Mouse (Mus musculus) frontal cortex, adult (tissue): ENCODE data around the gene Mettl9.
"Not testable (repeated sequence)": the region's sequence is repeated elsewhere in the genome, so short reads cannot be mapped to it uniquely, and the experiment has no call there.

Experiments
- ATAC-seq: cut with Nextera tagmentation; 2 replicates; pipeline ENCODE4 v1.9.2; 2017; ENCODE audit warnings: mild to moderate bottlenecking, moderate library complexity, mixed read lengths; ENCODE audit not compliant: low TSS enrichment

Mettl9 gene

DNA sequence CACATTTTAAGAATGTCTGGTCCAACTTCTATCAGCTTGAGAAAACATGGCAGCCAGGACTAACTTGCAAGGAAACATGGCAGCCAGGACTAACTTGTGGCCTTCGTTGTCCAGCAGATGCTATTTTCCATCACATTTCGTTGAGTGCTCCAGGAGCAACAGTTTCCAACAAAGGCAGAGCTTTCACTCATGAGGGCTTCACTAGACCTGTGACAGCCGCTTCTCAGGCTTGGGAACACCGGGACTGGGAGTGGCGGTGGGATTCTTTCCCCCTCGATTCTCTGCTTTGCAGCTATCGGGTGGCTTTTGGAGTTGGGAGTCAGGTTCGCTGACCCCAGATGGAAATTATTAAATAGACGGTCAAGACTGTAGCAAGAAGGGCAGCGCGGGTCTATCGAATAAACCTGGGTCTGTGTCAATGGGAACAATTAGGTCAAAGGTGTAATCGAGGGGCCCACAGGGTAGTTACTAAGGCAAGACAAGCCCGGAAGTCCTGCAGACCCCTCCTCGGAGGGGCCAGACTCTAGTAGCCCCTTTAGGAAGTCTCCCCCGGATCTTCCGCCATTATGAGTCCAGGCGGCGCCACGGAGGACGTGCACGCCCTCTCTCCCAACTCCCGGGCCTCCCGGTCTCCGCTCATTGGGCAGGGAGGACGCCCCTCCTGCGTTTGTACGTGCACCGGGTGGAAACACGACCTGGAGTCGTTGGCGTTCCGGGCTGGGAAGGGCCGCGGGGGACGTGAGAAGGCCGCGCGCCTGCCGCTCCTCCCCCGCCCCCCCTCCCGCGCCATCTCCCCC, at the start of gene Mettl9:
Mettl9 (plus strand) TSS at position 590 of the 797 bp plus-strand sequence.
- ATAC-seq = peak; percentile 99

DNA sequence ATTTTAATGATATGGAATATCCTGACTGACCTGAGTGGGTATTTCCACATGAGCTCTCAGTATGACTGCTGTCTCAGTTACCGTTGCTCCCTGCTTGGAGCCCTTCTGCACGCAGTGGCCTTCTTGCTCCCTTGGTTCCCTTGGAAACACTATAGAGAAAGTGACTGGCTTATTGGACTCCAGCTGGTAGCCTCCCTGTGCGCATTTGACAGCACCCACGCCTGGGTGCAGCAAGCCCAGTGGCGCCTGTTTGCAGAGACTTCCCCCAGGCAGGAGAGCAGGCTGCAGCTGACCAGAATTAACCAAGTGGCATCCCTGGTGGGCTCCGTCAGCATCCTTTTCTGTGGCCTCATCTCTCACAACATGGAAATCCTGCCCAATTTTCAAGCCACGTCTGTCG, 43.1 kb upstream of the Mettl9 start:
- ATAC-seq = peak; percentile 57; the same call in 1 of the 2 replicates

DNA sequence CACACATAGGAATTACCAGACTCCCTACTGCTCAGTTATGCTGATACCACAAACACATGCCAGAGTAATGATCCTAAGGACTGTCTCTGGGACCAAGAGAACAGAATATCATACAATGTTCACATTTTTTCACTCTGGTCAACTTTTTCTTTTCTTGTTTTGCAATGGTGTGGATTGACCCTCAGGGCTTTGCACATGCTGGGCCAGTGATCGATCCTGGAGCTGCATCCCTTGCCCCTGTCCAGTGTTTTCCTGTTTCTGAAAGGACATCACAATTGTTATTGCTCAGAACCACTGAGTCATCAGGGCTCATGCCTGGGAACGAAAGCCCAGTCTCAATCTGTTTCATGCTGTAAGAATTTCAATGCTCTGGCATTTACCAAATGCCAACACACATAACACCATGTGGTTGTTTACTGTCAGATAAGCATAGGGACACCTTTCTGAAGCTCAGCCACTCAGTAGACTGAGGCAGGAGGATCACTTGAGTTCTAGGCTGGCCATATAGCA, 35.2 kb upstream of the Mettl9 start:
- ATAC-seq = no peak

DNA sequence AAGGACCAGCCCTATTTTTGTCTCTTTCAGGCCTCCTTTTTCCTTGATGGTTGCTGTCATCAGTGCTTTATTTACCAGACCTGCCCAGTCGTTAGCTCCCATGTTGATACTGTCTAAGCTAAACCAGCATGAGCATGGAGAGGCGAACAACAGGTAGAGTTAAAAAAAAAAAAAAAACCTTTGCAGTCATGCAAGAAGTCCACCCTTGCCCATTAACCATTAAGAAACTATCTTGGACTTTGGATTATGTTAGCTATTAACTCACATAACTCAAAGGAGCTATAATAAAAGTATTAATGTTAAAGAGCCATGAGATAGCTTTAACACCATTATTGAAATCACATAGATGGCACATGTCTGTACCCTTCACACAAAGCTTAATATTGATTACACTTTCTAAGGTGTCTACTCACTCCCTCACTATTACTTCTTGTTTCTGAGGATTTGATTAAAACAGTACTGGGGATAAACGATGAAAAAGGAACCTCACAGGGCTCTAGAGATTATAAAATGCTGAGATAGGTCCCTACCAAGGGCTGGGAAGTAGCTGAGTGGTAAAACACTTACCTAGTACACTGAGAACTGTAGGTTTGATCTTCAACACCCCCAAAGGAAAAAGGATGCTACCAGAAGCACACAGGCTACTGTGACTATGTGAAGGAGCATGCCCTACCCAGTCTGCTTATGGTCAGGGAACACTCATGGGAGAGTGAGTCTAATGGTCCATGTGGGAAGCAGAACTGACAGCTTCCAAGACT, 34.0 kb upstream of the Mettl9 start:
- no peak for ATAC-seq

DNA sequence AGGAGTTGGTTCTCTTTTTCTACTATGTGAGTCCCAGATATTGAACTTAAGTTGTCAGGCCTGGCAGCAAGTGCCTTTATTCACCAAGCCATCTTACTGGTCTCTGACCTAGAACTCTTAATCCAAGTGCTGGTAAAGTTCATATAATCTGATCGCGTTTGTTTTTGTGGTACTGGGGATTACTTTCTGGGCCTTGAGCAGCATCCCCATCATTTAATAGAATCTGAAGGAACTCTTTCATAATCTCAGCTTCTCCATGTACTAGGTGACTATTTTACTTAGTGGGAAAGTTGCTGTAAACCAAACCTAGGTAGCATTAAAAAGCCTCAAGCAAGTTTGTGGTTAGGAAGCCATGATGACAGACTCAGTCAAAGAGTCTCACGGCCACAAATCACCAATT, 32.4 kb upstream of the Mettl9 start:
- ATAC-seq = no peak

DNA sequence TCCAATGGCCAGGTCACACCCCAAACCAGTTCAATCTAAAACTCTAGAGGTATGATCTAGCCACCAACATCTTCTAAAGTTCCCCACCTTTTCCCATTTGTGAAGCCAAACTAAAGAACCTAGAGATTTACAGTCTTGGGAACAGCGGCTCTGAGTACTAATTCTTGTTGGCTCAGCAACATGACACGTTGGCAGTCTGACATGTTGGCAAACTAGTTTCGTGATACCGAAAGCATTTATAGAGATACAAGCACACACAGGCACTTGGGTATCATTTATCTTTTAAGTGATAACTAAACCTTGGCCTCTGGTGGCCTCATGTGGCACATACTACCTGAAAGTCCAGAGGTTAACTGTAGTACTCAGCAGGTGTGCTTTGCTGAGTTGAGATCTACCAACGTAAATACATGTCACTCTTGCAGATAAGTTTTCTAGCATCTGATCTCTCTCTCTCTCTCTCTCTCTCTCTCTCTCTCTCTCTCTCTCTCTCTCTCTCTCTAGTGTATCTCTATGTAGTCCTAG, 31.8 kb upstream of the Mettl9 start:
- ATAC-seq = no peak

DNA sequence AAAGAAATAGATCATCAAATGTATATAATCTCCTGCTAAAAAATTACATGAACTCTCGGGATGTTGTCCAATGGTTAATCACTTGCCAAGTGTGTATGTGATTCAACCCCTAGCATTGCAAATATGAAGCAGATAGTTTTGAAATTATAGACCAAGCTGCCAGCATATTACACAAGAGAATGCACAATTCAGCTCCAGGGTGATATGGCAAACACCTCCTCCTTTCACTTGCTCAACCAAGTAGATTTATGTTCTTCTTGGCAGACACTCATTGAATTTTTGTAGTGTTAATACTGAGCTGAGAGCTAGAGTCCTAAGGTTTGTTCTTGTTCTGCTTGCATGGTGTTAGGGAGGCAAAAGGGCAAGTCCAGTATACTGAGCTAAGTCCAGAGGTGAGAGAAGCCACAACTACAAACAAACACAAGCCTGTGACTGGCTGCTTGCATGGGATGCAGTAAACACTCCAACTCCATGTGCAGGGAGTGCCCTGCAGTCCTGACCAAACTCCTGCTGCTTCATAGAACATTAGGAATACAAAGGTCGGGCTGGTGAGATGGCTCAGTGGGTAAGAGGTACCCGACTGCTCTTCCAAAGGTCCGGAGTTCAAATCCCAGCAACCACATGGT, 30.3 kb upstream of the Mettl9 start:
- ATAC-seq = no peak

DNA sequence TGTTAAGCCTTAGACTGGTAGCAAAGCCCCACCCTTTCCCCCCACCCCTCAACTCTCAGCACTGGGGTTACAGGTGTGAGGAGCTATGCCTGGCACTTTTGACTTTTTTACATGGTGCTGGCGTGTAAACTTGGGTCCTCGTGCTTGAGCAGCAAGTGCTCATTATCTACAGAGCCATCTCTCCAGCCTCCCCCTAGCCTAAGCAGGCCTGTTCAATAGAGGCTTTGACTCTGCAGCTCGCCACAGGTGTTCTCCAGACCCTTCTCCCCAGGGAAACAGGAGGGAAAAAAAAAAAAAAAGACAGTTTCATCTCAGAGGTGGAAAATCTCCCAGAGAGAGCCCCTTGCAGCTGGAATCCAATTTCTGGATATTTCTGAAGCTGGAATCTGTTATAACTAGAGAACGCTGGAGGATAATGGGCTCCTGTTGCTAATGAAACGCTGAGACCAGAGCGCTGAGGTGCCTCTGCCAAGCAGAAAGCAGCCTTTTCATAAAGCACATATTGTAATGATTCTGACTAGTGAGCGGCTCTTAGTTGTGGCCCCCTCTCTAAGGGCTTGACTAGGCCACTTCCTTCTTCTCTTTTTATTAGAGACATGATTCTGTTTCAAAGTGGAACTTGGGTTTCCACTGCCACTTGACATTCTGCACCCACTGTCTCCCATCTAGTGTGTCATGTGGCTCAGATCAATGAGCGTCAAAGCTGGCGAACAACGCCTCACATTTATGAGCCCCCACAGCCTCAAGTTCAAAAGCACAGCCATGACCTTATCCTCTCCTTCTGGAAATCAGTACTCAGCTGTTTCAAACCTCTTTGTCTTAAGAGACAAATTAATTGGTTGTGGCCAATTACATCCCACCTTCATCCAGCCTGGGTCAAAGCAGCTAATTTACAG, 22.2 kb upstream of the Mettl9 start:
- ATAC-seq = no peak

DNA sequence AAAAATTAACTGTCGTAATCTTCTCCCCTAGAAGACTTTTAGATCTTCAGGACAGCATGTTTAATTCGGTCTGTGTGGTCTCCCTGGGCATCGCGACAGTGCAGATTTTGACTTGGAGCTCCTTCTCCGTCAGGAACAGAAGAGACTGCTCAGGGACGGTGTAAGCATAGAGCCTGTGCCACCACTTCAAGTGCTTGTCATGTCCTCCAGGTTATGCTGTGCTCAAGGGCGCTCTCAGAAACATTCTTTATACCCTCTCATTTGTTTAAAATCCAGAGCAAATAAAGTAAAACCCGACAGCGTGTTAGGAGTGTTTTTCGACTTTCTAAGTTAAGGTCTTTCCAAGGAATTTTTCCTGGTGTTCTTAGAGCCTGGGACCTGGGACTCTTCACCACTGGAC, 19.8 kb upstream of the Mettl9 start:
- ATAC-seq = no peak

DNA sequence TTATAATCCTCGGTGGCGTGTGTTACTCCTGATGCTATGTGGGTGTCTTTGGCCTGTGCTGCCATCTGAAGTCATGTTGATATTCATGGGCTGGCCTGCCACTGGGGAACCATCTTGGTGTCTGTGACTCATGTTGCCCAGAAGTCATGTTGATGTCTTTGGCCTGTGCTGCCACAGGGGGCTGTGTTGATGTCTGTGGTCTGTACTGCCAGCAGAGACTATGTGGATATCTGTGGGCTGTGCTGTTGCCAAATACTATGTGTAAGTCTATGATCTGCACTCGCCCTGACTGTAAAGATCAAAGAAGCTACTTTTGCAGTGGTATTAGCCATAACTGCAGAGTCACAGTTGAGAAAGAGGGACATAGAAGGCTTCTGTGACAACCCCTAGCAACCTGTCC, 15.5 kb upstream of the Mettl9 start:
- ATAC-seq = no peak

DNA sequence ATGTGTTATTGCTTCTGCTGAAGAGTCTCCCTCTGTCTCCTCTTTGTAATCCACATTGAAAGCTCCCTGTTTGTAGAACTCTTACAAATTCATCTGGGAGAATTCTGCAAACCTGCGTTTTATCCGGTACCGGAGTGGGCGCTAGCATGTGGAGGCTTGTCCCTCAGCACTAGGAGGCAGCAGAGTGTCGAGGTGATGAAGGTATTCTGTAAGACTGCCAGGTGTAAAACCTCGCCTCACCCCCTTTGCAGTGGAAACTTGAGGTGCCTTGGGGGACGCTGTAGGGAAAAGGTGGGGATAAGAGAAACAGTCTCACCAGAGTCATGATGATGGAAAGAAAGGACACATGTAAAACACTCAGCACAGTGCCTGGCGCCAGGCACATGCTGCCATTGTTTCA, 14.0 kb upstream of the Mettl9 start:
- ATAC-seq = peak; percentile 69

DNA sequence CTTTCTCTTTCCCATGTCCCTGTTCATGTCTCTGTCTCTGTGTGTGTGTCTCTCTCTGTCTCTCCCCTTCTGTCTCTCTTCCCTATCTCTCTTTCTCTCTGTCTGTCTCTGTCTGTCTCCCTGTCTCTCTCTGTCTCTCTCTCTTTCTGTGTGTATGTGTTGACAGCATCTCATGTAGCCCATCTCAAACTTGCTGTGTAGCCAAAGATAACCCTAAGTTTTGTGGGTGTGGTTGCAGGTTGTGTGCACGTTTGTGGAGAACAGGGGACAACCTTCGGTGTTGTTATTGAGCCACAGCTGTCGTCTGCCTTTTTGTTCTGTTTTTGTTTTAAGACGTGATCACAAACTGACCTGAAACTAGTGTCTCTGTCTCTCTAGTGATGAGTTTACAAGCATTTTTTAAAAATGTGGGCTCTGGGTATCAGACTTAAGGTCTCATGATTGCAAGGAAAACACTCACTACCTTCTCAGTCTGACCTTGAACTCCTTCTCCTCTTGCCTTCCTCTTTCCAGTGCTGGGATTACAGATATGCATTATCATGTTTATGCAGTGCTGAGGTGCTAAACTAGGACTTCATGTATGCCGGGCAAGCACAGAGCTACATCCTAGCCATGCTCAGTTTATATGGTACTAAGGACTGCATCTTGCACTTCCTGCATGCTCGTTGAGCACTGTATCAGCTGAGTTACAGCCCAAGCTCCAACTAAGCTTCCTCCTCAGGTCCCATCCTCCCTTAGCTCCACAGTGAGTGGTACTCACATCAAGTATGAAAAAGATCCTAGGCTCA, 8.8 kb upstream of the Mettl9 start:
- ATAC-seq = no peak

DNA sequence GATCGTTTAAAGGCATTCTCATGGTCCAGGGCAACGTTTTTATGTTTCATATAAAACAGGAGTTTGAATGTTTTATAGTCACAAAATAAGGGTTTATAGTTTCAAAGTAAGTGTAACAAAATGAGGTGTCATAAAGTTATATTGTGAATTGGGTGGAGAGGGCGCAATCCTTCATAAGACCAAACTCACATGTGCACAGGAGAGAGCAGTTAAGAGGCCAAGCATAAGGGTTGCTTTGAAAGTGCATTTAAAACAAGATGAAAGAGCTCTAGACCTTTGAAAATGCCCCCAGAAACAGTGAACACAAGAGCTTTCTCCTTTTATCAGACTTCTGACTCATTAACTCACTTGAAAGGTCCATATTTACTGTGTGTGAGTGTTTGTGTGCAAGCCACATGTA, 7.9 kb upstream of the Mettl9 start:
- ATAC-seq = no peak

DNA sequence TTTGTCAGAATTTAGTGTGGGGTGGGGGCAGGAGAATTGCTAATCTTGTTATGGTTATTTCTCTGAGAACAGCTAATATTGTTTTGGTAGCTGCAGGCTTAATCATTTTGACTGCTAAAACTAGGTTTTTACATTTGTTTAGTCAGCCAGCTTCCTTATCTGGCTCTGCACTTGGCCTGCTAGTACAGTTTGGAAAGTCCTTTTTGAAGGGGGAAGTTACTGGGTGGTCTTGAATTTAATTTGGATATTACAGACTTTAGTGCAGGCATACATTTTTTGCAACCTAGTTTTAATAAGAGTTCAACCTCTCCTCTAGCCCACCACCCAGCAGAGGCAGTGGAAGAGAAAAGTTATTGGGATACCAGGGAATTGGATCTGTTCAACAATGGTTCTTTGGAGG, 4.3 kb upstream of the Mettl9 start:
- ATAC-seq = not testable (repeated sequence)

DNA sequence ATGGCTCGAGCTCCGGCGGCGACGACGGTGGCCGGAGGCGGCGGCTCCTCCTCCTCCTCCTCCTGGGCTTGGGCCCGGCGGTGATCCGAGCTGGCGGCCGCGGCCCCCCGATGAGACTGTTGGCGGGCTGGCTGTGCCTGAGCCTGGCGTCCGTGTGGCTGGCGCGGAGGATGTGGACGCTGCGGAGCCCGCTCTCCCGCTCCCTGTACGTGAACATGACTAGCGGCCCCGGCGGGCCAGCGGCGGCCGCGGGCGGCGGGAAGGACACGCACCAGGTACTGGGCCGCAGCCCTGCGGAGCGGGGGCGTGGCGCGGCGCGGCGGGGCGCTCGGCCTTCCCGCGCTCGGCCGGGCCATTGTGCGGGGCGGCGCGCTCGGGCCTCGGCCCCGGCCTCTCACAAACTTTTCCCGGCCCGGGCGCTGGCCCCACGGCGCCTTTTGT, 476 bp downstream of the Mettl9 start:
- peak; percentile 58 for ATAC-seq

DNA sequence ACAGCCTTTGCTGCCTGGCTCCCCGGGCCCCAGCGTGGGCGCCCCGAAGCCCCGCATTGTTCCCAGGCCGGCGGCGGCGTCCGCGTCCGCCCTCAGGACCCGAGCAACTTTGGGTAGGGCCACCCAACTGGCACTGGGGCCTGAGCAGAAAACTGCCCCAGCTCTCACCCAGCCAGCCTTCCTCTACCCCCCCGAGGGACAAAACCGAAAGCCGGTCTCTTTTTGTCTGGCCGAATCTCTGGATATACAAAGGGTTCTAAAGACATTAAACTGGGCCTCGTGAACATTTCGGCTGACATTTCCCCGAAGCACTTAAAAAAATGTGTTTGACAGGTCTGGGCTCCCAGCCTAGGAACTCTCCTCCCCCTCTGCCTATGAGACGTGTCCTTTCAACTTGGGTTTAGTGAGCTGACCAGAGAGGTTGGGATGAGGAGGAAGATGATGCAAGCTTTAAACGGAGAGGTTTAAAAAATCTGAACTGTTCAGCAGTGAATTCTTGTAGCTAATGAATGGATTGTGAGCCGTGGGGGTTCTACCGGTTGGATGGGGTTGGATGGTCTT, 996 bp downstream of the Mettl9 start:
- ATAC-seq = peak; percentile 16; the same call in 1 of the 2 replicates

DNA sequence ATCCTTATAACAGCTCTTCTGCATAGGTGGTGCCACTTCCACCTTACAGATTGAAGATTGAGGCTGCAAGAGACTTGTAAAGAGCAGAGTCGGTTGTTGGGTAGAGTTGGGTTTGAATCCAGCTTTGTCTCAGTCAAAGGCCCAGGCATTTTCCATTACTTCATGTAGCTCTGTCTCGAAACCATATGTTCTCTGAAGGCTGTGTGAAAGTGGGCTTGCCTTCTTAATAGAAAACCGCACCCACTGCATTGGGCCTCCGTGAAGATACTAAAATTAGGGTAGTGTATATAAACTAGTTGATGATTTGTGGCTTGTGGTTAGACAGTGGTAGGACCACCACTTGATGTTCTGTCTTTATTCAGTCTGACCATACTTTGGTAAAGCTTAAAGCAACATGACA, 6.3 kb downstream of the Mettl9 start:
- ATAC-seq = no peak

DNA sequence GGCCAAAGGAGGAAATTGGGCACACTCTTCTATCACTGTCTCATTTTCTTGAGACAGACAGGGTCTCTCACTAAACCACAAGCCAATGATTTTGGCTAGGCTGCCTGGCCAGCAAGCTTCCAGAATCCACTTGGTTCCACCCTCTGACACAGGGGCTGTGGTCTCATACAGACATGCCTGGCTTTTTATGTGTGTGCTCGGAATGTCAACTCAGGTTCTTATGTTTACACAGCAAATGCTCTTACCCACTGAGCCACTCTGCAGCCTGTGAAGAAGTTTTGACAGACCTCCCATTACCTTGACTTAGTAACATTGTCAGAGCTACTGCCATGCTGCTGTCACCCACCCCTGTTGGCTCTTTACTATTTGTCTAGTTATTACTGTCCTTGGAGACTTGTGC, 7.7 kb downstream of the Mettl9 start:
- ATAC-seq = no peak

DNA sequence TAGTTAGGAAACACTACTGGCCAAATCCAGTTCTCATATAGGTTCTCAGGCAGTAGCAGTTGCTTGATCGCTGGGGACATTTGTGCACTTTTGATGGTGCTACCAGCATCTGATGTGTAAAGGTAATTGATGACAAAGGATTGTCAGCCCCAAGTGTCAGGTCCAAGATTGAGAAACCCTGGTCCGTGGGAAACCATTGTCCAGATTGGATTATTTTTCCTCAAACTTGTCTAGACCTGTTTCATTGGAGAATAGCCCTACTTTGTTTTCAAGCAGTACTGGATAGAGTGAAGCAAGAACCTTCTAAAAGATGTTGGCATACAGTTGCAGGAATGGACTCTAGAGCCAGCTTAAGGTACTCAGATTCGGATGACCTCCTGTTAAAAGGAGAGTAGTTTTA, 8.8 kb downstream of the Mettl9 start:
- no peak for ATAC-seq

DNA sequence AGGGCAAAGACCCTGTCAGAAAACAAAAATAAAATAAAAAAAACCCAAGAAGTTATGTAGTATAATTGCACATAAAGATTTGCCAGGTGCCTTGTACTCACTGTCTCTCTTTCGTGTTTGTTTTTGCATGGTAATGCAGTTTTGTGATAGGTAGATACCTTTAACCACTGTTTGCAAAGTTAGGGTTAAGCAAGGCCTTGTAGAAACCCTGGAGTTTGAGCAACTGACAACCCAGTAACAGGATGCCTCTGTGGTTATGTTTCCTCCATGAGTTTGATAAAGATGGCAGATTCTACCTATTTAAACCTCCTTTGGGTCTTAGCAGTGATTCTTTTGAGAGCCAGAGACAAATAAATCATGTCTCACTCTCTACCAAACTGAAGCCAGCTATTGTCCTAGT, 9.3 kb downstream of the Mettl9 start:
- ATAC-seq = no peak
